Mouse (Mus musculus): ENCODE results near the gene B9d1.

B9d1 gene

GRCm38 (mm10) chr11:61540642-61541041 lies 35.7 kb downstream of the B9d1 start:
- DNase-seq (ENCODE audit: extremely low read depth, low read depth, low spot score) = no peak

DNA sequence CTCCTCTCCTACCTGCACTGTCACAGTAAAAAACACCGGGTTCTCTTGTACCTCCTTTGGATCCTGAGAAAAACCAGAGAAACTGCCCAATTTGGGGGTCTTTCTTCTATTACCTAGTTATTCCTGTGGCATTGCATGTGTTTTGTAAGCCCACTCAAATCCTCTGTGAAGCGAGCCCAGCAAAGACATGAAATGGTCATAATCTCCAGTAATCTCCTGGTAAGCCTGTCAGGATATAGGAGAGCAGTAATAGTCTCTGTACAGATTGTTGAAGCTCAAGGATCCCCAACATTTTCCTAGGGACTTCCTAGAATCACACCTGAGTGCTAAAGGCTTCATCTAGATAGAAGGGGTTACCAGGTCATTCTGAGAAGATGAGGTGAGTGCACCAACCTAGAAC lies 36.2 kb downstream of the B9d1 start:
- DNase-seq (ENCODE audit: extremely low read depth, low read depth, low spot score) = no peak

DNA sequence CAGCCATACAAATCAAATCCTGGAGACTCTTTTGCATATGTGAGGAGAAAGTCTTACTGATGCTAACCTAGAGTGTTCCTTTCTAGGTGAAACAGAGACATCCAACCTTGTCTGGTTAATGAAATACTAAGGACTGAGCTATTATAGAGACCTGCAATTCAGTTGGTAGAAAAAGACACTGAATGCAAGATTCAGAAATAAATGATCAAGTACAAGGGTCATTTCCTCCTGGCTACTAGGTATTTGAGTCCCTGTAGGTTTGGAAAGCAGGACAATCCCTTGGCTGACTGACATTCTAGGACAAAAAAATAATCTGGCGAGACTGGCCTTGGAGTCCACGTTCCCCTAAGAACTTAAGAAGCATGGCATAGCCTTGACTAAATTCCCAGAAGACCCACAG lies 40.6 kb downstream of the B9d1 start:
- no peak for DNase-seq (ENCODE audit: extremely low read depth, low read depth, low spot score)

GRCm38 (mm10) chr11:61546452-61546851 lies 41.5 kb downstream of the B9d1 start:
- no peak for DNase-seq (ENCODE audit: extremely low read depth, low read depth, low spot score)

GRCm38 (mm10) chr11:61547710-61548109 lies 42.8 kb downstream of the B9d1 start:
- DNase-seq (ENCODE audit: extremely low read depth, low read depth, low spot score) = no peak

DNA sequence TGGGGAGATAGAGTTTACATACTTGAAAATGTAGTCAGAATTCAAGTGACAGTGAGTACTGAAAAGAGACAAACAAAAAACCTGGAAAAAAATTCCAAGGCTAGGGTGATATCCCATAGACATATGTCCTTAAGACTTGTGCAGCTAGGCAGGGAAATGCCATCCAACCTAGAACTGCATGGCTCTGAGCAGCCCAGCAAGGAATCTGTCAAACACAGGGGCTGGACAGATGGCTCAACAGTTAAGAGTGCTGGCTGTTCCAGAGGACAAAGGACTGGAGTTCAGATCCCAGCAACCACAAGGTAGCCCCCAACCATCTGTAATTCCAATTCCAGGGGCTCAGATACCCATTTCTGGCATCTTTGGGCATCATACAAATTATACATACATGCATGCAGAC lies 45.7 kb downstream of the B9d1 start:
- no peak for DNase-seq (ENCODE audit: extremely low read depth, low read depth, low spot score)

DNA sequence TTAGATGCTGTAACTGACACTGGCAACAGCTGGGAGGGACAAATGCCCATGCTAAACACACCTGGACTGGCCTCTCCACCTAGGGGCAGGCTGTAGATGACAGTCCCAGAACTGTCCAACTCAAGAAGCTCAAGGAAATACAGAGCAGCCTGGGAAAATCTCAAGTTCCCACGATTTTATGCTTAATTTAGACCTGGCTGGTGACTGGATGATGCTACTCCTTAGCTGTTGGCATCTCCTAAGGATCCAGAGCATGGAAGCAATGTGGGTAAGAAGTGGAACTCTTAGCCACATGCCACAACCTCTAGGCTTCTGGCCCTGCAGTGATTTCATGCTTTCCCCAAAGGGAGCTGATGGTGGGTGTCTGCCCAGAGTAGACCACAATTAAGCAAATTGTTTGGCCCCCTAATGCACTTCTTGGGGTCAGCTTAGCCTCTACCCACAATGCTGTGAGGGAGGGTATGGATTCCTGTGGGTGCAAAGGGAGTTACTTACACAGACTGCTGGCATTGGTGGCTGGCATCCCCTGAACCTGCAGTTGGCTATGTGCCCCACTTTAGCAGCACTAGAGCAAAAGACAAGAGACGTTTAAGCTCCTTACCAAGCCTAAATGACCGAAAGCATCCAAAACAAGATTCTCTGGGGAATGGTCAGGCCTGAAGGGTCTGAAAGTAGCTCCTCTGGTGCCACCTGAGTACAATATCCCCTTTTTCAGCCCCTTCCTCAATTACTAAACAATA lies 48.2 kb downstream of the B9d1 start:
- no peak for DNase-seq (ENCODE audit: extremely low read depth, low read depth, low spot score)

- DNase-seq (ENCODE audit: extremely low read depth, low read depth, low spot score) = no peak
Measured at GRCm38 (mm10) chr11:61559572-61559971, 54.6 kb downstream of the B9d1 start.

GRCm38 (mm10) chr11:61562421-61562820 lies 57.5 kb downstream of the B9d1 start:
- peak; percentile 67 for DNase-seq (ENCODE audit: extremely low read depth, low read depth, low spot score)

All from fat pad, adult 2 months (tissue).